Mouse (Mus musculus) kidney, adult 2 months (tissue): Measurements from ENCODE around the gene Syt7.

Experiments
- CTCF ChIP-seq: fragments of 200-500 bp; conservative IDR thresholded peaks from 2 replicates; pipeline ENCODE4 v1.5.1; 2011; ENCODE audit warnings: low read depth, mild to moderate bottlenecking, control low read depth, low read length, moderate library complexity, mixed read lengths; ENCODE audit not compliant: insufficient read depth, insufficient read length
- POLR2A ChIP-seq: fragments of 200-500 bp; IDR thresholded peaks from one replicate; pipeline ENCODE4 v1.6.1; 2011; ENCODE audit warnings: low read depth, low read length, control low read depth

- no peak for TF ChIP-seq POLR2A
- no peak for TF ChIP-seq CTCF
These were observed 84.9 kb downstream of the Syt7 start for GRCm38 (mm10) chr19:10473779-10474178.
